Mouse (Mus musculus) liver, embryonic 13.5 days (tissue): ENCODE data around the gene Srgap2. TPM values are rescaled to one million over a fixed set of nuclear protein-coding genes. Genes with fewer than 3 reads are reported as not detected.

ENCODE experiments used
- ATAC-seq: fragments of 200-750 bp; cut with Nextera tagmentation; 2 replicates; pipeline ENCODE4 v1.8.0; 2017; ENCODE audit warnings: low read depth, mild to moderate bottlenecking, moderate number of reproducible peaks, moderate library complexity
- DNase-seq: peaks from one replicate; pipeline ENCODE4 v3.0.0; 2022
- H3K27ac ChIP-seq: fragments of 300-500 bp; sonication (generic); 2 replicates; pipeline ENCODE4 v1.5.1; 2015; ENCODE audit warnings: moderate library complexity, mild to moderate bottlenecking, inconsistent platforms
- H3K27me3 ChIP-seq: fragments of 300-500 bp; sonication (generic); 2 replicates; pipeline ENCODE4 v1.6.1; 2015; ENCODE audit warnings: mild to moderate bottlenecking, inconsistent platforms
- H3K36me3 ChIP-seq: fragments of 300-500 bp; sonication (generic); 2 replicates; pipeline ENCODE4 v1.6.1; 2015; ENCODE audit warnings: mild to moderate bottlenecking, inconsistent platforms
- H3K4me1 ChIP-seq: fragments of 300-500 bp; sonication (generic); replicated peaks from 2 replicates; pipeline ENCODE4 v1.6.1; 2015; ENCODE audit warnings: inconsistent platforms
- H3K4me2 ChIP-seq: fragments of 300-500 bp; sonication (generic); 2 replicates; pipeline ENCODE4 v1.6.1; 2015; ENCODE audit warnings: inconsistent platforms, mild to moderate bottlenecking, moderate library complexity
- H3K4me3 ChIP-seq: fragments of 300-500 bp; sonication (generic); replicated peaks from 2 replicates; pipeline ENCODE4 v1.5.1; 2015; ENCODE audit warnings: mild to moderate bottlenecking, inconsistent platforms
- H3K9ac ChIP-seq: fragments of 300-500 bp; sonication (generic); 2 replicates; pipeline ENCODE4 v1.6.1; 2015; ENCODE audit warnings: mild to moderate bottlenecking, inconsistent platforms
- H3K9me3 ChIP-seq: fragments of 300-500 bp; sonication (generic); replicated peaks from 2 replicates; pipeline ENCODE4 v1.6.1; 2016; ENCODE audit warnings: inconsistent platforms
- WGBS: fragments of 180-500 bp; shearing (Covaris S2); methylation state at CpG from one replicate; pipeline ENCODE4 v1.1.7; 2015; ENCODE audit not compliant: insufficient replicate concordance; 5-methylcytosine and 5-hydroxymethylcytosine counted together
- polyA plus RNA-seq: library from polyadenylated mRNA; unstranded; fragments of >200 nt; fragmentation: Nextera tagmentation; extraction: Ambion mirVana; gene quantifications from 2 replicates; pipeline ENCODE4 v1.2.1, GENCODE M21; 2015

The Srgap2 gene
- polyA plus RNA-seq, 1 experiment from 2014 or later, result 3.7 TPM

DNA sequence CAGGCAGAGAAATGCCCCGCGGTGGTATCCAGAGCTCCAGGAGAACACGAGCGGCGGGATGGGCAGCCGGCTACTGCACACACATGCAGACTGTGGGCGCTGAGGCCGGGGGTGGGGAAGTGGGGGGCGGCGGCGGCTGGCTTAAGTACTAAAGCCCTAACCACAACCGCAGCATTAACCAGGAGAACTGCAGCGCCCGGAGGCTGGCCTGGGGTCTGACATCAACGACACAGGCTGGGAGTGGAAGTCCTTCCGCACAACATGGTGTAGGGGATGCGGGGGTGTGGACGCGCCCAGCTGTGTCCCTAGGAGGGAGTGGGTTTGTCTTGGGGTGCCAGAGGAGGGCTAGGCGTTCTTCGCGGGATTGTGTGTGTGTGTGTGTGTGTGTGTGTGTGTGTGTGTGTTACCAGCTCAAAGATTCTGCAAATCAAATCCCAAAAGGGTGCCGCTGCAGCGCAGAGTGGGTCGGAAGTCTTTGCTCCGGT lies 2.0 kb downstream of the Srgap2 start:
- DNase-seq (no peak), ATAC-seq (no peak)
- Histone ChIP-seq H3K4me2 (peak overlapping the region; percentile 99), H3K27me3 (no peaks in the 10 kb centered on the region), H3K4me3 (peak overlapping the region; percentile 85), H3K9ac (peak overlapping the region; percentile 91), H3K27ac (0 out of 2 replicates have a peak overlapping the region, but pooled peaks have one; percentile 94), H3K9me3 (no peaks in the 10 kb centered on the region), H3K36me3 (no peaks in the 10 kb centered on the region), H3K4me1 (peaks cover 57% of the 10 kb centered on the region)
- 4% methylated on average over 26 of the region's 26 CpGs for WGBS

DNA sequence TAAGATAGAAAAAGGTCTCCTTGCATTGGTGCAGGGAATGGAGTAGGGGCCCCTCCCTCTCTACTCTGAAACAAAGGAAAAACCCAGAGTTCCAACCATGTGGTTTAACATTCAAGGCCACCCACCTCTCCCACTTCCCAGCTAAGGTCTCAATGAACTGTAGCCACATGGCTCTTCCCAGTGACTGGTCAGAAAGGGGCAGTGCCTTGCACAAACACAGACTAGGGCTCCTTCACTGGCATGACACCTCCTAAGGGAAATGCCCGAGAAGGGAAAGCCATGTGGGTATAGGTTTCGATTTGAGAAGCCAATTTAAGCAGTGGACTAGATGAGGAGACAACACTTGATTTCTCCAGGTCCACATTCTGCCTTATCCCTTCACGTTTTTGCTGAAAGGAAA lies 3.4 kb downstream of the Srgap2 start:
- DNase-seq (no peak), ATAC-seq (no peak)
- Histone ChIP-seq H3K36me3 (no peaks in the 10 kb centered on the region), H3K4me2 (peak overlapping the region; percentile 99), H3K9me3 (no peaks in the 10 kb centered on the region), H3K27ac (no peak overlapping the region), H3K9ac (peak overlapping the region; percentile 12; the same call in 1 of the 2 replicates), H3K4me3 (peak overlapping the region; percentile 85; the same call in 1 of the 2 replicates), H3K27me3 (no peaks in the 10 kb centered on the region), H3K4me1 (peaks cover 52% of the 10 kb centered on the region)
- 60% methylated on average over 3 of the region's 3 CpGs for WGBS

DNA sequence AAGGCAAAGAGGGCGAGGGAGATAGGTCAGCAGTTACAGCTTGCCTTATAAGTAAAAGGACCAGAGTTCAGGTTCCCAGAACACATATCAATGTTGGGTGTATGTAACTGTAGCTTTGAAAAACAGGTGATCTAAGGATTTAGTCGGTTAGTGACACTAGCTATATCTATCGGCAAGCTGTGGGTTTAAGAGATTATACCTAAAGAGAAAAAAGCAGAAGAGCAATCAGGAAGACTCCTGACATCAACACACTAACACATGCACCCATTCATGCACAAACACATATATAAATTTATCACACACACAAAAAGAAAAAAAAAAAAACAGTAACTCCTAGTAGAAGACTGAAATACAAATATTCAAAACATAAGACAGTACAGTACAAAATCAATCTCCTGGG lies 10.6 kb downstream of the Srgap2 start:
- 56% methylated on average over 3 of the region's 3 CpGs for WGBS
- H3K36me3 ChIP-seq, result no peaks in the 10 kb centered on the region
- no peak overlapping the region for H3K4me2 ChIP-seq
- H3K9me3 ChIP-seq, result no peaks in the 10 kb centered on the region
- H3K4me1 ChIP-seq, result peaks cover 14% of the 10 kb centered on the region
- no peak for DNase-seq
- no peak overlapping the region for H3K27ac ChIP-seq
- ATAC-seq, result no peak
- H3K27me3 ChIP-seq, result no peaks in the 10 kb centered on the region
- H3K4me3 ChIP-seq, result no peak overlapping the region
- no peak overlapping the region for H3K9ac ChIP-seq

DNA sequence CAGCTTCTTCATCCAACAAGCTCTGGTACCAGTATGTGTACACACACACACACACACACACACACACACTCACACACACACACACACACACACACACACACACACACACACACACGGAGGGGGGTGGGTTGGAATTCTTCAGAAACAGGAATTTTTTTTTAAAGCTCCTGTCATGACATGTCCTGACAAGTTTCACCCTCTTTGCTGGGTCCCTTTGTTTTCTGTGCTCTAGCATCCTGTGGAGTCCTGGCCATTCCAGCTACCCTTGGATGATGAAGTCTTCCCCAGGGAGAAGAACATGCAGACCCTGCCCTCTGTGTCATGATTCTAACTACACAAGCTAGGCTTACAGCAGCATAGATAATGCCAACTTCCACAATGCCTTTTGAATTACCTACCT lies 13.0 kb downstream of the Srgap2 start:
- ATAC-seq (no peak), DNase-seq (no peak)
- no peak overlapping the region for H3K9ac ChIP-seq
- H3K4me3 ChIP-seq, result no peak overlapping the region
- H3K36me3 ChIP-seq, result no peaks in the 10 kb centered on the region
- H3K4me2 ChIP-seq, result no peak overlapping the region
- H3K9me3 ChIP-seq, result no peaks in the 10 kb centered on the region
- 57% methylated on average over 1 of the region's 1 CpGs for WGBS
- H3K27me3 ChIP-seq, result no peaks in the 10 kb centered on the region
- H3K4me1 ChIP-seq, result peaks cover 7% of the 10 kb centered on the region; the same call in 1 of the 2 replicates
- no peak overlapping the region for H3K27ac ChIP-seq

DNA sequence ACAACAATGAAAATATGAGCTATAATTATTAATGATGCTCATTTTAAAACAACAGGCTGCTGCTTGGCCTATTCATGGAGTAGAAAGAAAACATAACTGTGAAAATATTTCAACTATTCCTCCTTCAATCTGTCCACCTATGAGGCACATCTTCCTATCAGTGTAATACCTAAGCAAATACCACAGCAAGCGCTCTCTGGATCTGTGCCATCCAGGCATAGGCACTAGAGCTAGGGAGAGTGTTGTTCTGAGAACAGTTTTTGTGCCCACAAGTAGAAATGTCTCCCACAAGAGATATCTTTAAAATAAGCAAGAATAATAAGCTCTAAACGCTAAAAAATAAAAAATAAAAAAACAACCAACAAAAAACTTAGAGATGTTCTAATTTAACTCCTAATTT lies 14.0 kb downstream of the Srgap2 start:
- no peaks in the 10 kb centered on the region for H3K27me3 ChIP-seq
- H3K4me1 ChIP-seq, result peaks cover 7% of the 10 kb centered on the region; the same call in 1 of the 2 replicates
- no peak for ATAC-seq
- no peak overlapping the region for H3K27ac ChIP-seq
- H3K9ac ChIP-seq, result no peak overlapping the region
- no peak overlapping the region for H3K4me3 ChIP-seq
- H3K4me2 ChIP-seq, result no peak overlapping the region
- WGBS, result 78% methylated on average over 2 of the region's 2 CpGs
- no peaks in the 10 kb centered on the region for H3K36me3 ChIP-seq
- no peak for DNase-seq
- no peaks in the 10 kb centered on the region for H3K9me3 ChIP-seq

DNA sequence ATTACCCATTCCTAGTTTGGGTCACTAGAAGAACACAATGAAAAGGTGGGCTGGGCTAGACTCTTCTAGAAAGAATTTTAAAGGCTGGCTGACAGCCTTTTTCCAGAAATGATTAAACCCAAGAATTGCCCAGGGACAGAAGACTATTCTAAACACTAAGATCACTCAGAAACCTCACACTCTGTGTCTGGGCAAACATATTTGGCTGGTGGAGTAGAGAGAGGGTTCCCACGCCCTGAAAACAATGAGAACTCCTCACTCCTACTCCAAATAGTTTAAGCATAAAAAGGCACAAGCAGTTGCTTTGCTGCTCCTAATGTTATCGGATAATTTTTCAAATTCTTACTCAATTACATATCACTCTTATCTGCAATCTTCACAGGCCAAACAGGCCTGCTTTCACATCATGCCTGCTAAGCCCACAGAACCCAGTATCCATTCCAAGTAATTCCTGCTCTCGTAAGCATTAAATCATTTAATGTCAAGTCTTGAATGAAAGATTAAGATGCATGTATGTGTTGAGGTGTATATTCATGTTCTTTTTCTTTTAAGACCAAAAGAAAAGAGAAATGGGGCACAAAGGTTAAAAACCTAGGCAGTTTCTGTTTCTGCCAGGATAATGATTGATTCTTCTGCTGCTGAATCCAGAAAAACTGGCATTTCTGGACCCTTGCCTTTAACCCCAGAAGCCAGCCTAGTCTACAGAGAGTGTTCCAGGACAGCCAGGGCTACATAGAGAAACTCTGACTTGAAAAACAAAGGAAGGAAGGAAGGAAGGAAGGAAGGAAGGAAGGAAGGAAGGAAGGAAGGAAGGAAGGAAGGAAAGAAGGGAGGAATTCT lies 15.3 kb downstream of the Srgap2 start:
- DNase-seq, result no peak
- Histone ChIP-seq H3K27me3 (no peaks in the 10 kb centered on the region), H3K9me3 (no peaks in the 10 kb centered on the region), H3K4me2 (no peak overlapping the region), H3K4me1 (peaks cover 7% of the 10 kb centered on the region; the same call in 1 of the 2 replicates), H3K4me3 (no peak overlapping the region), H3K9ac (no peak overlapping the region), H3K27ac (no peak overlapping the region), H3K36me3 (no peaks in the 10 kb centered on the region)
- no peak for ATAC-seq
- 62% methylated on average over 3 of the region's 3 CpGs for WGBS

DNA sequence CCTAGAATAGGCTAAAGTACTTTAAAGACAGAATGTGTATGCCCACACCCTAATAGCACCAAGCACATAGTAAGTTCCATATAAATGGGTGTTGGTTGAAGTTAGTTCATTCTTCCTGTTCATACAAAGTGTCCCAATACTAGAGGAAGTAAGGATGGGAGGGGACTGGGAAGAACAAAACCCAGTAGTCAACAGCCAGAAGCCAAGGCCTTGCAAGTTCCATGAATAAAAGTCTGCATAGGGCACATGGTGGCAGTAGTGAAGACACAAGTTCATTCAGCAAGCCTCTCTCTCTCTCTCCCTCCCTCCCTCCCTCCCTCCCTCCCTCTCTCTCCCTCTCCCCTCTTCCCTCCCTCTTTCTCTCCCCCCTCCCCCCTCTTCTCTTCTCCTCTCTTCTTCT lies 16.0 kb downstream of the Srgap2 start:
- H3K27me3 ChIP-seq, result no peaks in the 10 kb centered on the region
- H3K9ac ChIP-seq, result no peak overlapping the region
- DNase-seq, result no peak
- no peak overlapping the region for H3K4me3 ChIP-seq
- ATAC-seq, result no peak
- no peak overlapping the region for H3K27ac ChIP-seq
- no peak overlapping the region for H3K4me2 ChIP-seq
- H3K9me3 ChIP-seq, result no peaks in the 10 kb centered on the region
- no peaks in the 10 kb centered on the region for H3K36me3 ChIP-seq
- peaks cover 11% of the 10 kb centered on the region; the same call in 1 of the 2 replicates for H3K4me1 ChIP-seq

DNA sequence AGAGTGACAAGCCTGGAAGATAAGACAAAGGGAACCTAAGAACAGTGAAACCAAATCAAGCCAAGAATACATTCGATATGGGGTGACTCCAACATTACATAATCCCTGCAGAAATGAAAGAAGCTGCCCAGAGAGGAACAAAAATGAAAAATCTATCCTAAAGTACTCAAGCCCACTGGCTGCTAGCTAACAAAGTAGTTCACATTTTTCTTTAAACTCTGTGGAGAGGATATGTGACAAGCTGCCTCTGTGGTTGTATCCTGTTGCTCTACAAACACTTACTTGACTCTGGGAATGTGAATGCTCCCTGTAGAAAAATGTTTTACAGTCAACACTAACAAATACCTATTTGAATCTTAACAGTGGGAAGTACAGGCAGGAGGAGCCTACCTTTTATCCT lies 25.5 kb downstream of the Srgap2 start:
- no peak overlapping the region for H3K9ac ChIP-seq
- no peak overlapping the region for H3K4me3 ChIP-seq
- peaks cover 14% of the 10 kb centered on the region; the same call in 1 of the 2 replicates for H3K4me1 ChIP-seq
- WGBS, result 74% methylated on average over 1 of the region's 1 CpGs
- H3K27me3 ChIP-seq, result no peaks in the 10 kb centered on the region
- no peaks in the 10 kb centered on the region for H3K36me3 ChIP-seq
- ATAC-seq (no peak), DNase-seq (no peak)
- no peak overlapping the region for H3K27ac ChIP-seq
- no peaks in the 10 kb centered on the region for H3K9me3 ChIP-seq
- no peak overlapping the region for H3K4me2 ChIP-seq

DNA sequence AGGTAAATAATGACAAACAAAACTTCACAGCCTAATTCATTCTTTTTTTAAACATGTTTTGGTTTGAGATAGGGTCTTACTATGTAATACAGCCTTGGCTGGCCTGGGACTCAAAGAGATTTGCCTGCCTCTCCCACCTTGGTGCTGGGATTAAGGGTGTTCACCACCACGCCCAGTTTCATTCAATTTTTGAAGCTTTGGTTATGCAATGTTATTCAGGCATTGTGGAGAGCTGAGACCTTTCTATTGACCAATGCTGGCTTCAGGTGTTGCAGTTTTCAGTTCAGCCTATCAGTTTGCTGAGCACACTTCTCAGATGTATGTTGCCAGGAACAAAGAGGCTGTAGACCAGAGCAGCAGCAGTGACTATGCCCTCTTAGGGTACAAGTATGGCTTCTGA lies 28.9 kb downstream of the Srgap2 start:
- Histone ChIP-seq H3K27ac (no peak overlapping the region), H3K4me3 (no peak overlapping the region), H3K4me1 (peaks cover 7% of the 10 kb centered on the region), H3K4me2 (no peak overlapping the region), H3K9me3 (no peaks in the 10 kb centered on the region), H3K36me3 (no peaks in the 10 kb centered on the region), H3K9ac (no peak overlapping the region), H3K27me3 (no peaks in the 10 kb centered on the region)
- ATAC-seq, result no peak
- 58% methylated on average over 1 of the region's 1 CpGs for WGBS
- no peak for DNase-seq

DNA sequence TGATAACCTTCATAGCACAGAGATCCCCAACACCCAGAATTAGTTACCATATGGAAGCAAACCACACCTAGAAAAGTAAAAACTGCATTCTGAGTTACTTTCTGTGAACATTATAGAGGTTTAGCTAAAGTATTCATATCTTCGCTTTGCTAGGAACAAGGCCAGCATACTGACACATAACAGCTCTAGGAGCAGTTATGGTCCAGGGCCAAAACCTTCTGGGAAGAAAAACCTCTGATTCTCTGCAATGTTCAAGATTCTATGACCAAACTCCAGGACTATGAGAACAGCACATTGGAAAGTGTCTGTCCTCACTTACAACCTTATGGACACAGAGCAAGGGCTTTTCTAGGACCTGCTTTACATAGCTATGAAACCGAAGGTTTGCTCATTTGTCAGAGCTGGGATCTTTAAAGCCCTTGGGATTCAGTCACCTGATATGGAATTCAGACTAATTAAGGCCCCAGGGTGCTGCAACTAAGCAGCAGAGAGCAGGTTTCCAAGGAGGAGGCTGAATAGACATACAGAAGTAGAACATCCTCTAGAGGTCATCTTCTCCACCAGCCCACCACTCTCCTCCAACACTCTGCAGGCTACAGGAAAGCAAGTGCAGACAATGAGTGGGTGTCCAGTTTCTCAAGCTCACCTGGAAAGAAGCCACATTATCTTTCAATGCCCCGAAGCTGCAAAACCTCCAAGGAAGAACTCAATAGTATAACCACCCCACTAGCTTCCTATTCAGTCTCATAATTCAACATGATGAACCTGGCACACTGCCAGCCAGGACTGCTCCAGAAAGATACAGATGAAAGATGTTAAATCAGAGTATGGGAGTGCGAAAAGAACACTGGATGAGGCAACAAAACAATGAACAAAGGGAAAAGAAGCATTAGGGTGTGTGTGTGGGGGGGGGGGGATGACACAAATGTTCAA lies 32.9 kb downstream of the Srgap2 start:
- Histone ChIP-seq H3K36me3 (no peaks in the 10 kb centered on the region), H3K4me3 (no peak overlapping the region), H3K4me2 (no peak overlapping the region), H3K9me3 (no peaks in the 10 kb centered on the region), H3K9ac (no peak overlapping the region), H3K27ac (no peak overlapping the region), H3K4me1 (peaks cover 17% of the 10 kb centered on the region), H3K27me3 (no peaks in the 10 kb centered on the region)
- 77% methylated on average over 4 of the region's 4 CpGs for WGBS
- ATAC-seq, result no peak
- DNase-seq, result no peak

DNA sequence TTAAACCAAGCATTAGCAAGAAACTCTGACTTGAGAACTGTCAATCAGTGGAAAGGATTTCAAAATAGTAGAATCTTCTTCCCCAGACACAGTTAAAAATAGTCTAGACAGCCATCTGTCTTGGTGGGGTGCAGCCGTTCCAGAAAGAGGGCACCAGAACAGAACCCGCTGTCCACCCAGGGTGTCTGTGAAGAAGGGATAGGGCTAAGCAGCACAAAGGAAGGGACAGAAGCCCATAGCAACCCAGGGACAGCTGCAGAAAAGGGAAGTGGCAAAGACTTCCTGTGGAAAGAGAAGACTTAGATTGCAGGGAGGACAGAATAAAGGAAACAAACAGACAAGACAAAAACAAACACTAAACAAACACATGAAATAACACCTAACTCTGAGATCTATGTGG lies 34.8 kb downstream of the Srgap2 start:
- no peak overlapping the region for H3K27ac ChIP-seq
- H3K36me3 ChIP-seq, result no peaks in the 10 kb centered on the region
- no peak overlapping the region for H3K9ac ChIP-seq
- peaks cover 13% of the 10 kb centered on the region for H3K4me1 ChIP-seq
- peak; percentile 2 for DNase-seq
- no peak overlapping the region for H3K4me3 ChIP-seq
- no peaks in the 10 kb centered on the region for H3K9me3 ChIP-seq
- H3K27me3 ChIP-seq, result no peaks in the 10 kb centered on the region
- WGBS, result 21% methylated on average over 2 of the region's 2 CpGs
- no peak overlapping the region for H3K4me2 ChIP-seq
- no peak for ATAC-seq
